Mouse (Mus musculus): ENCODE results near the gene Efcab11. TPM values are rescaled to one million over a fixed set of nuclear protein-coding genes. Genes with fewer than 3 reads are reported as not detected.

The Efcab11 gene
- total RNA-seq, 4 experiments from 2014 or later: 0.18 to 0.49 (median 0.43) TPM

GRCm38 (mm10) chr12:99757754-99758526, 126.3 kb downstream of the Efcab11 start:
- DNase-seq (ENCODE audit: low spot score in 2 of 2): no peak

GRCm38 (mm10) chr12:99756914-99757687, 127.1 kb downstream of the Efcab11 start:
- no peak for DNase-seq (ENCODE audit: low spot score in 2 of 2)

GRCm38 (mm10) chr12:99756213-99756612, 128.0 kb downstream of the Efcab11 start:
- no peak for DNase-seq (ENCODE audit: low spot score in 2 of 2)

GRCm38 (mm10) chr12:99752986-99753385, 131.3 kb downstream of the Efcab11 start:
- DNase-seq (ENCODE audit: low spot score in 2 of 2): no peak

GRCm38 (mm10) chr12:99749391-99749790, 134.8 kb downstream of the Efcab11 start:
- no peak for DNase-seq (ENCODE audit: low spot score in 2 of 2)

DNA sequence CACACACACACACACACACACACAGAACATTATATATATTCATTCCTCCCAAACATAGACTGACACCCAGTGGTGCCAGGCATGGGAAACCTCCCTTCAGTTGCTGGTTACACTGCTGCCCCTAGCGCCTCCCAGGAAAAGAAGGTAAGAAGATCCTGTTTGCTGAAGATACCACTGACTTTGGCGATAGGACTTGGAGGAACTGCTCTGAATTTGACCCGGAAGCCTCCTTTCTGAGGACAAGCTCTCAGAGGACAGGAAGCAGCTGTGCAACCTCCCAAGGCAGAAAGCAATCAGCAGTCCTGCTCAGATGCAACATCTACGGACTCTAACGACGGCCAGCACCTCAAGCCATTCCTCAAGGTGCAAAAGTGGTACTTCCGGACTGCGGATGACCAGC, 142.6 kb downstream of the Efcab11 start:
- DNase-seq (ENCODE audit: low spot score in 2 of 2): no peak

GRCm38 (mm10) chr12:99739211-99739610, 145.0 kb downstream of the Efcab11 start:
- DNase-seq (ENCODE audit: low spot score in 2 of 2): no peak

GRCm38 (mm10) chr12:99738256-99738655, 146.0 kb downstream of the Efcab11 start:
- no peak for DNase-seq (ENCODE audit: low spot score in 2 of 2)

- DNase-seq (ENCODE audit: low spot score in 2 of 2): no peak
Measured at GRCm38 (mm10) chr12:99736971-99737370, 147.3 kb downstream of the Efcab11 start.

- DNase-seq (ENCODE audit: low spot score in 2 of 2): no peak
Measured at GRCm38 (mm10) chr12:99735172-99735571, 149.1 kb downstream of the Efcab11 start.

DNA sequence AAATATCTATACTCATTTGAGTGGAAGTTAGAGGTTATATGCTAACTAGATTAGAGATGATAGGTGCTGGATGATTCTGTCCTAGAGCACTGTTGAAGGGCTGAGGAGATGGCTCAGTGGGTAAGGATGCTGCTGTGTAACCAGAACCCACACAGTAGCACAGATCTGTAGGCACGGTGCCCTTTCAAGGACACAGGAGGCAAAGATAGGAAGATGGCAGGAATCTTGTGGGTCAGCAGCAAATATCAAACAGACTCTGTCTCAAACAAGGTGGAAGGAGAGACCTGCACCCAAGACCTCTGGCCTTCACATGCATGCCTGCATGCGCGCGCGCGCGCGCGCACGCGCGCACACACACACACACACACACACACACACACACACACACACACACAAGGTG, 160.0 kb downstream of the Efcab11 start:
- DNase-seq (ENCODE audit: low spot score in 2 of 2): no peak

DNA sequence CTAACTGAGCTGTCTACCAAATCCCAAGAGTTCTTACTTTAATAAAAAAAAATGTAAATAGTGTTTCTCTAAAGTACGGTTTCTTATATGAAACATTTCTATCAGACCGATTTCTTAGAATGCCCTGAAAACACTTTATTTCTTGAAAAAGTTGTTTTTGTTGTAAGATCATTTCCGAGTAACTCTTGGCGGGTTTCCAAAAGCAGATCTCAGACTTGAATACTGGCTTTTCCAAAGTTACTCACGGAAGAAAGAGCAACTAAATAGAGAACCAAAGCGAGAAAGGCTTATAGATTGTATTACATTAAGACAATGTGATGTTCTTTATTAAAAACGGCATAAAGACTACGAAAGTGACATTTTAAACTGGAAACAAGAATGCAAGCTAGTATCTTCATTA, 160.4 kb downstream of the Efcab11 start:
- no peak for DNase-seq (ENCODE audit: low spot score in 2 of 2)

GRCm38 (mm10) chr12:99721318-99721717, 162.9 kb downstream of the Efcab11 start:
- peak; percentile 44 to 57 for DNase-seq (ENCODE audit: low spot score in 2 of 2)

DNA sequence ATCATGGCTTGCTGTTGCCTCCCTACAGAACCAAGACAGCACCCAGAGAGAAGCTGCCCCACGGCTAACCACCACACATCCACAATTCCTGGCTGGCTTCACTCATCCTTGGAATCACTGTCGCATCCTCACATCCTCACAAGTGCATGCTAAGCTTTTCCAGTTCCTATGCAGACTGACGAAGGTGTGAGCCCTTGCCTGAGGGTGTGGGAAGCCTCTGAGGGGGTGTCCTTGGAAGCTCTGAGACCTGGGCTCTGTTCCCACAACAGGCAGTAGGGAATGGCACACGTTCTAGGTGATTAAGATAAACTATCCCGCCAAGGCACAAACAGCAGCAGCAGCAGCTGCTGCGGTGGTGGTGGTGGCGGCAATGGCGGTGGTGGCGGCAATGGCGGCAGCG, 164.5 kb downstream of the Efcab11 start:
- no peak for DNase-seq (ENCODE audit: low spot score in 2 of 2)

- no peak for DNase-seq (ENCODE audit: low spot score in 2 of 2)
Measured at GRCm38 (mm10) chr12:99718161-99718560, 166.1 kb downstream of the Efcab11 start.

DNA sequence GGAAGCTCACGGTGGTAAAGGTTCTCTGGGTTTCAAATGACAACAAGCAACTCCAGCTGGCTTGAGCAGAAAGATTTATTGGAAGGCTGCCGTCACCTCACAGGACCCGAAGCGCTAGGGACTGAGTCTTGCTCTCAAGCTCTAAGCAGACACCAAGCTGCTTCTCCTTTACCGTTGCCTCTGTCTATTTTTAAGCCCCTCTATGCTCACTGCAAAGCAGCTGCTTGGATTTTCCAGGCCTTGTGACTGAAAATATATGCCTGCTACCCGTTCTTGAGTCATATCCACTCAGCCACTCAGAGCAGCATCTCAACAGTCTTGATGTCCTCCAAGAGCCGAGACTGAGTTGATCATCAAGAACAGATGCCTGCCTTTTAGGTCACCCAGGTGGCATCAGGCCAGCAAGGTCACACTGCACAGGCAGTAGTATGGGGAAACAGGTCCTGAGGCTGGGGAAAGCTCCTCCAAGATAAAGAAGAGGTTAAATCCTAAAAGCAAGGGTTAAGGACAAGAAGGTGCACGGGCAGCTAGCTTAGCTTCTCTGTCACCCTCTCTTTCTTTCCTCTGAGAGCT, 168.1 kb downstream of the Efcab11 start:
- DNase-seq (ENCODE audit: low spot score in 2 of 2): no peak

DNA sequence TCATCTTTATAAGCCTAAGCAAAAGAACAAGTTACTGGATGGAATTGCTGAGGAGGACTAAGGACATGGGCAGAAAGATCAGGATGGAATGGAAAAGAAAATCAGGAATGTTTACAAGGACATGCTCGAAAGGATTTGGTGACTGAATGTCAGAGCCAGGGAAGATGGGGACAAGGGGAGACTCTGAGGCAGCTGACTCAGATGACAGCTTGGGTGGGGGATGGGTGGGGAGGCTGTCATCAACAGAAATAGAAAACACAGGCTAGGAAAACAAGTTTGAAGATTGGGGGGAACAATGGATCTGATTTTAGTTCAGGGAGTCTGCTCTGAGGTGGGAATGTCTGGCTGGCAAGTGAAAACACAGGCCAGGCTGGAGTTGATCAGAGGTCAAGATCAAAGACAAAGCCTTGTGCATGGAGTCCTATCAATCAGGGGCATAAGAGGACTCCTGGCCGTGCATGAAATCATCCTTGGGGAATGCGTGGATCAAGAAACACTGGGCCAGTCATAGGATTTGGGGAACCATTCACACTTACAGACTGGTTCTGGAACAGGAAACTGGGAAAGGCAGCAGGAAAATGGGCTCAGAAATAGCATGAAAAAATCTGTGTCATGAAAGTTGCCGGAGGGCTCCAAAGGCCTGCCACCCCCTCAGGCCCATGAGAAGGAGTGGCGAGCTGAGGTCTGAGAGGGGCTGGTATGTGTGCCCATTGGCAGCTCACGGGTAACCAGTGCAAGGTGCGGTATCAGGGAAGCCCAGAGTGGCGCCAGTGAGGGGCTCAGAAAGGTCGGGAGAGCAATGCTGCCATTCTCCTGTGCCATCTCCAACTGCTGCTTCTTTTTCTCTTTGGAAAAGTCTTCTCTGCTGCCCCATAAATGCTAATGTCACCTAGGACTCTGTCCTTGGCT, 168.9 kb downstream of the Efcab11 start:
- DNase-seq (ENCODE audit: low spot score in 2 of 2): no peak

- DNase-seq (ENCODE audit: low spot score in 2 of 2): no peak
Measured at GRCm38 (mm10) chr12:99712214-99712613, 172.0 kb downstream of the Efcab11 start.

DNA sequence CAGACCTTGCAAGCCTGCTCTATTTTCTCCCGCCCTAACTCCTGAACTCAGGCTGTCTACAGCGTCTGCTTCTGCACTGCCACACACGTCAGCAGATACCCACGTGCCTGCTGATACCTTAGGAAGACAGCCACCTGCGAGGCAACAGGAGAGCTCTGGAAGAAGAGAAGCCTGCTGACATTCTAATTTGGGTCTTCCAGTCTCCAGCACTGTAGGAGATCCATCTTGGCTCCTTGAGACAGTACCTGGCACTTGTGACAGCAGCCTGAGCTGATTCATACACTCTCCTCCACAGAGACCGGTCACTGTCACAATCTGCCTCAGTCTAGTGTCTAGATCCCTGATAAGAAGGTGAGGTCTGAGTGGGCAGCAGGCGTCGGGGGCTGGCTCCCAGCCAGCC, 182.0 kb downstream of the Efcab11 start:
- no peak for DNase-seq (ENCODE audit: low spot score in 2 of 2)

DNA sequence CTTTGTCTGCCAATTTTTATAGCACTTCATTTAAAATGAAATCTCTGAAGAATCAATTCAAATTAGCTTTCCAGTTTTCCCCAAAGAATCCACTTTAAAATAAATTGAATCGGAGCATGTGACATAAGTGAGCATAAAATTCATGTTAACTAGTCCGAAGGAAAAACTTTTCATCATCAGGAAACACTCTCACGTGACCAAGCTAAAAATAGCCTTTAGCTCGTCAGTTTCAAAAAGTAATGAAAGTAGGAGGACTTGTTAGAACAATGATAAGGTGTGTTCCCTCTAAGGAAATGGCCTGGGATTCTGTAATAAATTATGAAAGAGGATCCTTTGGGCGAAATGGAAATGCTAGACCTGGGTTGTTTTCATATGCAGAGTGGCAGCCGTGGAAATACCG, 183.9 kb downstream of the Efcab11 start:
- DNase-seq (ENCODE audit: low spot score in 2 of 2): no peak

- DNase-seq (ENCODE audit: low spot score in 2 of 2): no peak
Measured at GRCm38 (mm10) chr12:99699379-99700023, 184.7 kb downstream of the Efcab11 start.
